Mouse (Mus musculus) embryonic facial prominence, embryonic 10.5 days (tissue): ENCODE measurements around the gene Slc30a1. TPM values are rescaled to one million over a fixed set of nuclear protein-coding genes. Genes with fewer than 3 reads are reported as not detected.

Experiments
- DNase-seq: peaks from one replicate; pipeline ENCODE4 v3.0.0-alpha.2; 2017; ENCODE audit warnings: low spot score
- H3K27ac ChIP-seq: fragments of 300-500 bp; sonication (generic); replicated peaks from 2 replicates; pipeline ENCODE4 v1.5.1; 2016; ENCODE audit warnings: mild to moderate bottlenecking
- H3K27me3 ChIP-seq: fragments of 300-500 bp; sonication (generic); replicated peaks from 2 replicates; pipeline ENCODE4 v1.6.1; 2016; ENCODE audit warnings: low read depth, mild to moderate bottlenecking; ENCODE audit not compliant: poor library complexity, severe bottlenecking
- H3K36me3 ChIP-seq: fragments of 300-500 bp; sonication (generic); replicated peaks from 2 replicates; pipeline ENCODE4 v1.6.1; 2016; ENCODE audit warnings: mild to moderate bottlenecking, moderate library complexity
- H3K4me1 ChIP-seq: fragments of 300-500 bp; sonication (generic); 2 replicates; pipeline ENCODE4 v1.6.1; 2016
- H3K4me3 ChIP-seq: fragments of 300-500 bp; sonication (generic); 2 replicates; pipeline ENCODE4 v1.5.1; 2016; ENCODE audit warnings: mild to moderate bottlenecking, moderate library complexity
- H3K9me3 ChIP-seq: fragments of 300-500 bp; sonication (generic); 2 replicates; pipeline ENCODE4 v1.6.1; 2016; ENCODE audit warnings: mild to moderate bottlenecking
- WGBS: fragments of 180-500 bp; shearing (Covaris S2); methylation state at CpG from one replicate; pipeline ENCODE4 v1.1.7; 2016; 5-methylcytosine and 5-hydroxymethylcytosine counted together
- polyA plus RNA-seq: library from polyadenylated mRNA; unstranded; fragments of >200 nt; fragmentation: Nextera tagmentation; extraction: Ambion mirVana; gene quantifications from 2 replicates; pipeline ENCODE4 v1.2.1, GENCODE M21; 2016

Gene Slc30a1
- polyA plus RNA-seq, 1 experiment from 2014 or later = 1.5 TPM

- H3K27me3 ChIP-seq = no peaks in the 10 kb centered on the region
- 85% methylated on average over 4 of the region's 4 CpGs for WGBS
- H3K36me3 ChIP-seq = no peaks in the 10 kb centered on the region
- H3K9me3 ChIP-seq = no peaks in the 10 kb centered on the region
- no peak overlapping the region for H3K27ac ChIP-seq
- H3K4me3 ChIP-seq = no peak overlapping the region
- H3K4me1 ChIP-seq = peaks cover 33% of the 10 kb centered on the region
- DNase-seq = no peak
Observed at GRCm38 (mm10) chr1:191878518-191878921, 28.0 kb upstream of the Slc30a1 start.

DNA sequence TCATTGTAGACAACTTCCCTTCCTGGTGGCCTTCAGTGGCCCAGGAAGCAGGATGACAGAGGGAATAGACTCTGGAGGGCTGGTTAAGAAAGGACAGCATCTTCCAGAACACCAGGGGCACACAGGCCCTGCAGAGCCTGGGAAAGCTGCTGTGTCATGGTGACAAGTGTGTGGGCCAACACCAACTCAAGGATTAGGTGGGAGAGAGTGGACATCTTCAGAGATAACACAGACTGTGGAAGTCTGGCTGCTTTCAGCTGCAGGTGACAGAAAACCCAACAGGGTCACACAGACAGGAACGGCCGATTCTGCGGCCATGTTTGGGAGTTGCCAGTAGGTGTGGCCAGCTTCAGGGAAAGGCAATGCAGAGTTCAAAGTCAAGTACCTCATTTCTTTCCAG lies 26.3 kb upstream of the Slc30a1 start:
- 86% methylated on average over 3 of the region's 3 CpGs for WGBS
- no peak for DNase-seq
- Histone ChIP-seq H3K27me3 (no peaks in the 10 kb centered on the region), H3K4me3 (no peak overlapping the region), H3K27ac (no peak overlapping the region), H3K4me1 (peaks cover 38% of the 10 kb centered on the region), H3K36me3 (no peaks in the 10 kb centered on the region), H3K9me3 (no peaks in the 10 kb centered on the region)

- no peak overlapping the region for H3K4me3 ChIP-seq
- 73% methylated on average over 8 of the region's 8 CpGs for WGBS
- peak overlapping the region; percentile 6; the same call in 1 of the 2 replicates for H3K27ac ChIP-seq
- no peaks in the 10 kb centered on the region for H3K27me3 ChIP-seq
- no peaks in the 10 kb centered on the region for H3K36me3 ChIP-seq
- H3K4me1 ChIP-seq = peaks cover 35% of the 10 kb centered on the region
- no peak for DNase-seq
- no peaks in the 10 kb centered on the region for H3K9me3 ChIP-seq
Observed at GRCm38 (mm10) chr1:191880921-191881609, 25.5 kb upstream of the Slc30a1 start.

DNA sequence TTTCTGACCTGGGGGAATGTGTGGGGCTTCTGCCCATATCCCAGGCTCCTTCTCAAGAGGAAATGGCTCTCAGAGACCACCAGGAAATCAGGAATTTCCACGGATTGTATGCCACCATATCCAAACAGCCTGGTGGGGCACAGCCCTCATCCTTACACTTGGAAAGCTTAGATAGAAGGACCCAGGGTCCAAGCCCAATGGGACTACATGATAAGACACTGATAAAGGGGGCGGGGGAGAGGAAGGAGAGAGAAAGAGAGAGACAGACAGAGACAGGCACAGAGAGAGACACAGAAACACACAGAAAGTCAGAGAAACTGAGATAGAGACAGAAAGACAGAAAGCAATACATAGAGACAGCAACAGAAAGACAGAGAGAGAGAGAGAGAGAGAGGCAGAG lies 24.9 kb upstream of the Slc30a1 start:
- H3K27me3 ChIP-seq = no peaks in the 10 kb centered on the region
- no peak for DNase-seq
- no peaks in the 10 kb centered on the region for H3K9me3 ChIP-seq
- no peaks in the 10 kb centered on the region for H3K36me3 ChIP-seq
- WGBS = 64% methylated on average over 2 of the region's 2 CpGs
- peak overlapping the region; percentile 51; the same call in 1 of the 2 replicates for H3K27ac ChIP-seq
- no peak overlapping the region for H3K4me3 ChIP-seq
- H3K4me1 ChIP-seq = peaks cover 32% of the 10 kb centered on the region

DNA sequence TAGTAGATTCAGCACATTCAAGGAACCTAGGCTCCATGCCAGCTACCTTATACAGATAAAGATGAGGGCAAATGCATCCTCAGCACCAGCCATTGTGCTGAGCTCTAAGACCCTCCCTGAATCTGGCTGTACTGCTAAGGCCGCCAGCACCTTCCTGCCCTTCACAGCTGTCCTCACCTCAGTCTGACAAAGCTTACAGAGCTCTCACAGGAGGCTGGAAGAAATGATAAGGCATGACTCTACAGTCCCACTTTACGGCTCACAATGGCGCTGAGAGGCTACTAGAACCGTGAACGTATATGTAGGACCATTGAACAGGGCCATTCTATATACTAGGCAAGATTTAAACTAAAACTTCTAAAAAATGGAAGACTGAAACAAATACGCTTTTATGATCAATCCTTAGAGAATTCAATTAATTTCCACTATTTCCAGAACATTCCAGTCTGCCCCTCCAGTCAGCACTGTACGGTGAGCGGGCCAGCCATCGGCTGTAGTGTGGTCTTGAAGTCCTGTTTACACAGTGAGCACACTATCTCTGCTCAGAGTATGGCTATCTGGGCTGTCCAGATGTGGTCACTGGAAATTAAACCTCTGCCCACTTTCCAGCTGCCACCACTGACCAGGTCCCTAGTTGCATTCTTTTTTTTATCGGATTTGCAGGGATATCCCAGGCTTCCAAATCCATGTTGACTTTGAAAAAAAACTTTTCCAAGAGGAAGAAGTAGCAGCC lies 23.9 kb upstream of the Slc30a1 start:
- Histone ChIP-seq H3K4me1 (peaks cover 30% of the 10 kb centered on the region), H3K4me3 (no peak overlapping the region), H3K27me3 (no peaks in the 10 kb centered on the region), H3K36me3 (no peaks in the 10 kb centered on the region), H3K9me3 (no peaks in the 10 kb centered on the region), H3K27ac (0 out of 2 replicates have a peak overlapping the region, but pooled peaks have one; percentile 51)
- DNase-seq = no peak
- 93% methylated on average over 10 of the region's 10 CpGs for WGBS

DNA sequence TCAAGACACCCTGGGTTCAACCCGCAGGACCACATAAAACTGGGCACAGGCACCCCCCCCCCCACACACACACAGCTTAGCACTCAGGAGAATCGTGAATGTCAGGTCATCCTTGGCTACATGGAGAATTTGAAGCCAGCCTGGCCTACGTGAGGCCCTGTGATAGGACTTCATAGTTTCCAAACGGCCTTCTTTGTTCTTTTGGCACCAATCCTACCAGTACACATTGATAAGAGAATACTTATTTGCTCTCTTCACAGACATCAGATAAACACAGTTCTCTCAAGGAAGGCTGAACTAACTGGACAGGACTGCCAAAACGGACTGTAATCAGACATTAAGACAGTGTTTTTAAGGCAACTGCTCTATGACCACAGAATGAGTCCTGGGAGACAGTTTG lies 22.9 kb upstream of the Slc30a1 start:
- no peak for DNase-seq
- H3K27ac ChIP-seq = 0 out of 2 replicates have a peak overlapping the region, but pooled peaks have one; percentile 35
- no peaks in the 10 kb centered on the region for H3K27me3 ChIP-seq
- no peaks in the 10 kb centered on the region for H3K9me3 ChIP-seq
- no peaks in the 10 kb centered on the region for H3K36me3 ChIP-seq
- no peak overlapping the region for H3K4me3 ChIP-seq
- H3K4me1 ChIP-seq = peaks cover 21% of the 10 kb centered on the region
- WGBS = 81% methylated on average over 5 of the region's 5 CpGs

DNA sequence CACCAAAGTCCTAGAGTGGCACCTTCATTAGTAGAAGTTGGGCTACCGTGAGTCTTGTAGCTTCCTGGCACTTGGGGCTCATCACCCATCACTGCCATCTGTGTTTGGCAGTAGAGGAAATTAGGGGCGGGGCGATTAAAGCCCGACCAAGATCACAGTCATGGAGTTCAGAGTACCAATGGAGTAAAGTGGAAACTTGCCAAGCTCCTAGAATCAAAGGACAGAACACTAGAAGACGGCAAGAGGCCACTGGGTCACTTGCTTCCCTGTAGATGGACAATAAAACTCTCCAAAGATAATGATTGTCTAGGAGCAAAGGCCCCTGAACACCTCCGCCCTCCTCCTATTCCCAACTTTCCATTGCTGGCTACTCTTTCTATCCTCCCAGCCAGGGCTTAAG lies 14.7 kb upstream of the Slc30a1 start:
- no peak for DNase-seq
- 86% methylated on average over 6 of the region's 6 CpGs for WGBS
- no peaks in the 10 kb centered on the region for H3K36me3 ChIP-seq
- no peak overlapping the region for H3K27ac ChIP-seq
- no peaks in the 10 kb centered on the region for H3K9me3 ChIP-seq
- H3K4me1 ChIP-seq = 0 out of 2 replicates have a peak, but pooled peaks cover 5% of the 10 kb centered on the region
- no peaks in the 10 kb centered on the region for H3K27me3 ChIP-seq
- H3K4me3 ChIP-seq = no peak overlapping the region

DNA sequence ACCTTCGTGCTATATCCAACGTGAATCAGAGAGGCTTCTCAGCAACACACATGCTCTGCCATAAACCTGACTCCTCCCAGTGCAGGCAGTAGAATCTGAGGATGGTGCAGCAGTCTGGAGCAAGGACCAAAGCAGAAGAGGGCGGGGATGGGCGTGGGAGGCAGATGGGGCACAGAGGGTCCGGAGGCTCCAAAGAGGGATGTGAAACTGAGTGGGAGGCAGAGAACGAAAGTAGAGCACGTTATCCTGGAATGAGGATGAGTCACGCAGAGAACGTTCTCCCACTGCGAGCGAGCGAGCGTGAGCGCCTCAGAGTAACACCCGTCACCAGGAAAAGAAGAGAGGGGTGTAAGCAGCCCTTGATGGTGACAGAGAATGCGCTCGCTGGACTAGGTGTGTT lies 12.2 kb upstream of the Slc30a1 start:
- Histone ChIP-seq H3K9me3 (no peaks in the 10 kb centered on the region), H3K4me1 (0 out of 2 replicates have a peak, but pooled peaks cover 5% of the 10 kb centered on the region), H3K27me3 (no peaks in the 10 kb centered on the region), H3K36me3 (no peaks in the 10 kb centered on the region), H3K27ac (no peak overlapping the region), H3K4me3 (no peak overlapping the region)
- no peak for DNase-seq
- WGBS = 89% methylated on average over 17 of the region's 17 CpGs

GRCm38 (mm10) chr1:191894857-191895256 lies 11.7 kb upstream of the Slc30a1 start:
- no peak overlapping the region for H3K27ac ChIP-seq

DNA sequence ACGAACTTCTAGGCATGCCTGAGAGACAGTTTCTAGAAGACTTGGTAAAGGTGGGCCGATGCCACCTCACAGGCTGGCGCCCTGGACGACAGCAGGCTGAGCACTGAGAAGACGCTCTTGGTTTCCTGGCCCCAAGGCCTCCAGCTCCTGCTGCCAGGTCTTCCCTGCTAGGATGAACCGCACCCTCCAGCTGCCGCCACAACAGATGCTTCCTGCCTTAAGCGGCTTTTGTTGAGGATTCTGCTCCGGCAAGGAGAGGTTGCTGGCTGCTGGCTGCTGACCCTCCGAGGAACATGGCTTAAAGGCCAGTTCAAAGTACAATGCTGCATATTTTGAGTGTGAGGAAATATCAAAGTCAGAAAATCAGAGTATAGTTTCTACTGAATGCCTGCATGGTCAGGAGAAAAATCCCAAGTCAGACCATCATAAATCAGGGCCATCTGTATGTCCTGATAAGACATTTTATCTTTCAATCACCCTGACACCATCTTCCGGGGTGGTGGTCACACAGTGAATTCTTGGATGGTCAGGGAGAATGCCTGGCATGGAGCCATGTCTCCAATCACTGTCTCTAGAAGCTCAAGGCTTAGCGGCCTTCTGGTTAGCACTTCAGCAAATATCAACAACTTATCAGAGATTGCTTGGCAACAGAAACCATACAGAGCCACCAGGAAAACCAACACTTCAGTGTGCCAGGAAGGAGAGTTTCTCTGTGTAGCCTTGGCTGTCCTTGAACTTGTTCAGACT lies 9.6 kb upstream of the Slc30a1 start:
- H3K4me3 ChIP-seq = no peak overlapping the region
- H3K4me1 ChIP-seq = 0 out of 2 replicates have a peak, but pooled peaks cover 5% of the 10 kb centered on the region
- no peaks in the 10 kb centered on the region for H3K9me3 ChIP-seq
- WGBS = 77% methylated on average over 12 of the region's 12 CpGs
- H3K36me3 ChIP-seq = no peaks in the 10 kb centered on the region
- H3K27ac ChIP-seq = no peak overlapping the region
- DNase-seq = peak; percentile 18
- H3K27me3 ChIP-seq = no peaks in the 10 kb centered on the region

More at GRCm38 (mm10) chr1:191894857-191895256, 11.7 kb upstream of the Slc30a1 start:
- H3K27me3 ChIP-seq = no peaks in the 10 kb centered on the region
- no peak for DNase-seq
- H3K36me3 ChIP-seq = no peaks in the 10 kb centered on the region
- no peak overlapping the region for H3K4me3 ChIP-seq
- no peaks in the 10 kb centered on the region for H3K9me3 ChIP-seq
- 0 out of 2 replicates have a peak, but pooled peaks cover 5% of the 10 kb centered on the region for H3K4me1 ChIP-seq
- WGBS = 92% methylated on average over 9 of the region's 9 CpGs

DNA sequence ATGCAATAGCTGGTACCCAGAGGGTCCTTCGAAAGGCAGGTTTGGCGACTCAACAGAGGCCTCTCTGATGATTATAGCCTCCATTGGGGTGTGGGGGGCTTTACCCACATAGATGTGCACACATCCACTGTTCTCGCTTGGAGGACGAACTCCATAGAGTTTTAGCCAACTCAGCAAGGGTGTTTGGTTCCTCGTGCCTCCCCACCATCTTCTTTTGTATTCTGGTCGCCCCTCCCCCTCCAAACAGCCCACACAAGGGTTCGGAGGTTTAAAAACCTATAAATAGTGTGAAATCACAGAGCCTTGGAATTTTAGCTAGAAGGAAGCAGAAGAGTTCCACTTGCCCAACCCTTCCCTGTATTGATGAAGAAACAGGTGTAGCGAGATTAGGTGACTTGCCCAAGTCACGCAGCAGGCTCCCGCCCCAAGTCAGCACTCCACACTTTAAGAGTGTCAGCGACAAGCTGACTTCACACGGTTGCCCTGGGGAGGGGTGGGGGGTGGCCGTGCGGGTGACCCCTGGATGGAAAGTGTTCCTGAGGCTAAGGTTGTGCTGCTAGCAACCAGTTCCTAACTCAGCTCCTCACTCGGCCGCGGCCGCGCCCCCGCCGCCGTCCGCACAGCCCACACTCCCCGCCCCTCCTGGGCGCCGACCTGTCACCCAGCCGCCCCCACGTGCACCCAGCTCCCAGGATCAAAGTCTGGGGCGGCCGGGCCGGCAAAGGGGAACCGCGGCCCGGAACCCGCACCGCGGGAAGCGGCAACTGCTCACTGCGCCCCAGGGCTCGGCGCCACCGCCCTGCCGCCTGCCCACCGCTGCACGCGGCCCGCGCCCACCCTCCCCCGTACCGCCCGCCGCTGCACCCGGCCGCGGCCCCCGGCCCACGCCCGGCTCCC lies 682 bp upstream of the Slc30a1 start:
- H3K27ac ChIP-seq = peak overlapping the region; percentile 90
- peaks cover 17% of the 10 kb centered on the region for H3K27me3 ChIP-seq
- peak overlapping the region; percentile 84 for H3K4me3 ChIP-seq
- H3K36me3 ChIP-seq = peaks cover 23% of the 10 kb centered on the region
- no peaks in the 10 kb centered on the region for H3K9me3 ChIP-seq
- WGBS = 3% methylated on average over 55 of the region's 58 CpGs
- DNase-seq = no peak
- peaks cover 34% of the 10 kb centered on the region for H3K4me1 ChIP-seq

DNA sequence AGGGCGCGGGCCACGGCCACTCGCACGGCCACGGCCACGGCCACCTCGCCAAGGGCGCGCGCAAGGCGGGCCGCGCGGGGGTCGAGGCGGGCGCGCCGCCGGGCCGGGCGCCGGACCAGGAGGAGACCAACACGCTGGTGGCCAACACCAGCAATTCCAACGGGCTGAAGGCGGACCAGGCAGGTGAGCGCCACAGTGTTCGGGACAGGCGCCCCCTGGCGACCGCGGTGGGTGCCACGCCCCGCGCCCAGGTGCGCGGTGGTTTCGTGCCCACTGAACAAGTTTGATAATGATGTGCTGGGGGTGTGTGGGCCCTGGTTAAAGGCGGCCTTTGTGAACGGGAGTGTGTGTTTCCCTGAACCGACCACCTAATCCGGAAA lies 854 bp downstream of the Slc30a1 start:
- DNase-seq = peak; percentile 86
- peaks cover 41% of the 10 kb centered on the region for H3K4me1 ChIP-seq
- H3K27me3 ChIP-seq = peaks cover 17% of the 10 kb centered on the region
- peak overlapping the region; percentile 90 for H3K27ac ChIP-seq
- peaks cover 31% of the 10 kb centered on the region for H3K36me3 ChIP-seq
- WGBS = under 1% methylated on average over 43 of the region's 43 CpGs
- H3K4me3 ChIP-seq = peak overlapping the region; percentile 84
- no peaks in the 10 kb centered on the region for H3K9me3 ChIP-seq
